ENCODE assay signal across 8 mouse cellular contexts in genomic region chr7:35264746-35265145, GRCm38 (mm10). TPM values are rescaled to one million over a fixed set of nuclear protein-coding genes. Genes with fewer than 3 reads are reported as not detected.
DNase-seq lines count a peak whose midpoint lies in the region; ATAC-seq and TF ChIP-seq lines count a peak whose summit lies in the region.

No protein-coding gene starts in this region.

- no peaks in the 10 kb centered on the region for H3K36me3 ChIP-seq in heart, embryonic 11.5 days (ENCODE audit: control insufficient read depth, insufficient read depth, low read length)
- no peaks in the 10 kb centered on the region for H3K36me3 ChIP-seq in limb, embryonic 14.5 days (ENCODE audit: control insufficient read depth, insufficient read depth, low read length)
- H3K36me3 ChIP-seq in small intestine, adult 2 months (ENCODE audit: control insufficient read depth, insufficient read depth, low read length): no peaks in the 10 kb centered on the region

- TF ChIP-seq POLR2A in limb, embryonic 14.5 days (IDR thresholded peaks at IDR 0.05; ENCODE audit: borderline replicate concordance, extremely low read depth, insufficient read depth, insufficient read length): no peak
- no peak for TF ChIP-seq POLR2A in small intestine, adult 2 months (IDR thresholded peaks at IDR 0.05; ENCODE audit: low read depth, low read length)

- no peaks in the 10 kb centered on the region for H3K4me1 ChIP-seq in heart, embryonic 11.5 days (ENCODE audit: control insufficient read depth, insufficient read depth, low read length)
- peaks cover 4% of the 10 kb centered on the region; the same call in 1 of the 2 replicates for H3K4me1 ChIP-seq in limb, embryonic 14.5 days (ENCODE audit: control insufficient read depth, insufficient read depth, low read length)
- H3K4me1 ChIP-seq in small intestine, adult 2 months (ENCODE audit: control insufficient read depth, insufficient read depth, insufficient read length, low read length): peaks cover 12% of the 10 kb centered on the region; the same call in 1 of the 2 replicates

- DNase-seq in heart, adult 18-20 months: peak; percentile 39 to 63
- DNase-seq in urinary bladder, postnatal 25 days (ENCODE audit: low spot score): peak; percentile 29
- no peak for DNase-seq in urinary bladder, postnatal 10 days (ENCODE audit: low spot score)
- DNase-seq in cerebellum, postnatal 10 days: peak; percentile 75 to 80
- peak; percentile 41 to 54 for DNase-seq in heart, postnatal 36 days
- peak; percentile 51 for DNase-seq in limb, embryonic 14.5 days (ENCODE audit: low spot score)

- H3K9ac ChIP-seq in heart, embryonic 11.5 days (ENCODE audit: low read depth, low read length): no peak overlapping the region
- no peak overlapping the region for H3K9ac ChIP-seq in limb, embryonic 14.5 days (ENCODE audit: low read depth, low read length, severe bottlenecking)

- TF ChIP-seq CTCF in small intestine, adult 2 months (IDR thresholded peaks at IDR 0.05; ENCODE audit: extremely low read depth, insufficient read length, insufficient replicate concordance, low read depth, low read length): peak; percentile 69; the same call in 1 of the 2 replicates

- no peak overlapping the region for H3K4me3 ChIP-seq in heart, embryonic 11.5 days (ENCODE audit: low read depth, low read length)
- H3K4me3 ChIP-seq in limb, embryonic 14.5 days (replicated peaks; ENCODE audit: low read length): no peak overlapping the region
- no peak overlapping the region for H3K4me3 ChIP-seq in small intestine, adult 2 months (ENCODE audit: low read depth, low read length)

- H3K27ac ChIP-seq in heart, embryonic 11.5 days (ENCODE audit: low read depth, low read length): no peak overlapping the region
- H3K27ac ChIP-seq in limb, embryonic 14.5 days (replicated peaks; ENCODE audit: low read depth, low read length): no peak overlapping the region
- H3K27ac ChIP-seq in small intestine, adult 2 months (ENCODE audit: insufficient read depth, low read depth, low read length): no peak overlapping the region

- 8% methylated on average over 7 of the region's 7 CpGs for WGBS in heart, embryonic 11.5 days (ENCODE audit: insufficient replicate concordance)
- WGBS in limb, embryonic 14.5 days: 10% methylated on average over 7 of the region's 7 CpGs
- 28% methylated on average over 7 of the region's 7 CpGs for WGBS in small intestine, adult 2 months

- intact Hi-C loops in heart, postnatal 36 days (cut with DNase I): loop anchor here (1.0 to 5.0 kb wide), 4 partner anchors 77 to 587 kb away; partner anchors contain the start of genes Cebpa and Slc7a10

- no peak for ATAC-seq in heart, embryonic 11.5 days (replicated peaks; ENCODE audit: insufficient number of reproducible peaks, low FRiP score, low TSS enrichment)
- ATAC-seq in limb, embryonic 14.5 days (ENCODE audit: low FRiP score, low read depth): no peak

- H3K27me3 ChIP-seq in heart, embryonic 11.5 days (ENCODE audit: control insufficient read depth, insufficient read depth, low read length): no peaks in the 10 kb centered on the region
- H3K27me3 ChIP-seq in limb, embryonic 14.5 days (ENCODE audit: control insufficient read depth, insufficient read depth, low read length): no peaks in the 10 kb centered on the region
- H3K27me3 ChIP-seq in small intestine, adult 2 months (ENCODE audit: control insufficient read depth, insufficient read depth, low read length): no peaks in the 10 kb centered on the region

- no peak overlapping the region for H3K4me2 ChIP-seq in heart, embryonic 11.5 days
- no peak overlapping the region for H3K4me2 ChIP-seq in limb, embryonic 14.5 days (replicated peaks; ENCODE audit: low read depth, low read length, severe bottlenecking)

- 0 out of 2 replicates have a peak, but pooled peaks cover under 1% of the 10 kb centered on the region for H3K9me3 ChIP-seq in heart, embryonic 11.5 days (replicated peaks; ENCODE audit: control insufficient read depth, low read length)
- H3K9me3 ChIP-seq in limb, embryonic 14.5 days (ENCODE audit: control insufficient read depth, low read length): no peaks in the 10 kb centered on the region

RNA-seq across cellular contexts. Expression of gene Lrp3, which starts 49.4 kb away (rescaled TPM):
- total RNA-seq in heart, adult 18-20 months (2021): 1 to 10 TPM; 7.4 to 9.4 TPM
- 2.1 and 2.2 TPM in 2 replicates for polyA plus RNA-seq in heart, embryonic 11.5 days (2014; fragmentation: Nextera tagmentation; extraction: Ambion mirVana)
- total RNA-seq in heart, postnatal 36 days (2021): 1 to 10 TPM; 8.2 to 9.5 TPM
- 31.7 and 43.3 TPM in 2 replicates for polyA plus RNA-seq in limb, embryonic 14.5 days (2012; rRNA removed)
- 11.7 and 12.7 TPM in 2 replicates for polyA plus RNA-seq in limb, embryonic 14.5 days (2014; fragmentation: Nextera tagmentation; extraction: Ambion mirVana)
- polyA plus RNA-seq in small intestine, adult 2 months (2012; rRNA removed): 4.2 and 5.0 TPM in 2 replicates

RNA-seq across cellular contexts. Expression of gene Gpatch1, which starts 53.5 kb away (rescaled TPM):
- total RNA-seq in heart, adult 18-20 months (2021): 10 to 100 TPM; 11.5 to 11.7 TPM
- polyA plus RNA-seq in heart, embryonic 11.5 days (2014; fragmentation: Nextera tagmentation; extraction: Ambion mirVana): 10.4 and 14.5 TPM in 2 replicates
- total RNA-seq in heart, postnatal 36 days (2021): 10 to 100 TPM; 10.9 to 15.4 TPM
- 10.2 and 12.8 TPM in 2 replicates for polyA plus RNA-seq in limb, embryonic 14.5 days (2012; rRNA removed)
- polyA plus RNA-seq in limb, embryonic 14.5 days (2014; fragmentation: Nextera tagmentation; extraction: Ambion mirVana): 15.8 and 21.2 TPM in 2 replicates
- polyA plus RNA-seq in small intestine, adult 2 months (2012; rRNA removed): 0.89 and 2.2 TPM in 2 replicates
